Mouse (Mus musculus): ENCODE results near the gene Inpp5k.

- no peak for TF ChIP-seq CTCF (IDR thresholded peaks at IDR 0.05; ENCODE audit: control insufficient read depth, insufficient read depth, low read length)
- no peak for TF ChIP-seq POLR2A (IDR thresholded peaks at IDR 0.05; ENCODE audit: borderline replicate concordance, control insufficient read depth, low read depth, low read length)
These were observed 34.0 kb upstream of the Inpp5k start for GRCm38 (mm10) chr11:75596726-75597255.
